Mouse (Mus musculus) testis, postnatal 10 days (tissue): ENCODE measurements around the gene Gabrb1.

ENCODE experiments used
- DNase-seq: peaks from one replicate; pipeline ENCODE4 v3.0.0; 2021; ENCODE audit warnings: low spot score

The Gabrb1 gene

DNA sequence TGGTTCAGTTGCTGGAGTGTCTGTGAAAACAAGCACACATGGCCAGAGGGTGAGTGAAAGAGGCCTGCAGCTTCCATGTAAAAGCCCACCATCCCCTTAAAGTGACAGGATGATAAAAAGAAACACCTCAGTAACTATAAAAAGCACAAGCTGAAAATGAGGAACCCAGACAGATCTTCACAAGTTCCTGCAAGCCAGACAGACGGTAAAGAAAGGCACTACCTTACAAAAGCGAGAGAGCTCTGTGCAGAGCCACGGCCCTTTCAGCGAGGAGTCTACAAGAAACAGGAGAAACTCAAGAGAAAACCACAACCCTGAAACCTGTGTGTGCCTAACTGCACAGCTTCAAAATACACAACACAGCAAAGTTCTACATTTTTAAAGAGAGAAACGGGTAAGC, 504.9 kb downstream of the Gabrb1 start:
- no peak for DNase-seq

DNA sequence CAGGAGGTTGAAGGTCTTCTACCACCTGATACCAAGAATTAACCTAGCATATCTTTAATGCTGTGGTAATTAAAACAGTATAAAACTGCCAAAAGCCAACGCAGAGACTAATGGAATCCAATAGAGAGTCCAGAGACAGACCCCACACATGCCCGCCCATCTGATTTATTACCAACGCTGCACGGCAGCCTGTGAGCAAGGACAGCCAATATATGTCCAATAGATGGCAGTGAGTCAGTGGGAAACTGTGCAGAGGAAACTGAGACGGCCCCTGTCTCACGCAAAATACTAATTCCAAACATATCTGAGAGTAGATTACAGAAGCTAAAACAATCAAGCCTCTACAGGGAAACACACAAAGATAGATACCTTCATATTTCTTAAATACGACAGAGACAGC, 506.5 kb downstream of the Gabrb1 start:
- DNase-seq = no peak

DNA sequence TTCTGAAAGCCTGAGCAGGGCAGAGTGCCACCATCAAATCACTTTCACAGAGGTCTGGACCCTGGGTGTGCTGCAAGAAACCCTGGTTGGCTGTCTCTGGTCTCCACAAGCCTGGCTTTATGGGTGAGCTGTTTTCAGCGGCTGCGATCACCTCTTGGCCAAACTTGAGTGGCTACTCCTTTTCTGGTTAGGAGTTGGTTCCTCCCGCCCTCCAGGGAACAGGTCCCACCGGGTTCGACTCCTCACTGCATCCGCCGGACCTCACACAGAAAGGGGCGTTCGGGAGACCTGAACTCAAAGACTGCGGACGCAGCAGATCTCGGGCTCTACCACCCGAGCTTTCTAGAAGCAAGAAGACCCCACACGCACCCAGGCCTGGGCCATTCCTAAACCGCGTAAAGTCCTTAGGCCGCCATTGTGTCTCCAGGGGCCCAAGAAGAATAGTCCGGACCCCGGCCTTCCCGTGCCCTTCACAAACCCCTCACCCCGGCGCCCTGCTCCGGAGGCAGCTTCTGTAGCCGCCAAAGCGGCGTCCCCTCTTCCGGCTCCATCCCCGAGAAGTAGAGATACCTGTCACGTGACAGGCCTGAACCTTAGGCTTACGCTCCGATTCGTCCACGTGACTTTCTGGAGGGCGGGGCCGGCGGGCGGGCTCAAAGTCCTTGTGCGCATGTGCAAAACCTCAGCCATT, 509.8 kb downstream of the Gabrb1 start, which contains the start of gene Commd8:
Gene Commd8, minus strand, starts transcription at position 596 of the 691 bp plus-strand sequence.
- peak; percentile 98 for DNase-seq

DNA sequence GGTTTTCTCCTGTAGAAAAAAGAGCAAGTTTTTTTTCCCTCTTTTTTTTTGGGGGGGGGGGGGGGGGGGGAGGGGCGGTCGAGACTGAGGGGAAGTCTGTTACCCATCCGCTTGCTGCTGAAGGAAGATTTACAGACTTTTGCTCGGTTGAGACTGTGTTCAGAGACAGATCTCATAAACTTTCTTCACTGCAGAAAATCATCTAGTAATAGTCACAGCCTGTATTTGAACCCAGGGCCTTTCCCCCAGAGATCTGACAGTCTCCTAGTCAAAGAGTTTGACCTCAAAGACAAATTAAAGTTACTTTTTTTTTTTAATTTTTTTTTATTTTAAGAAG, 510.3 kb downstream of the Gabrb1 start:
- no peak for DNase-seq

DNA sequence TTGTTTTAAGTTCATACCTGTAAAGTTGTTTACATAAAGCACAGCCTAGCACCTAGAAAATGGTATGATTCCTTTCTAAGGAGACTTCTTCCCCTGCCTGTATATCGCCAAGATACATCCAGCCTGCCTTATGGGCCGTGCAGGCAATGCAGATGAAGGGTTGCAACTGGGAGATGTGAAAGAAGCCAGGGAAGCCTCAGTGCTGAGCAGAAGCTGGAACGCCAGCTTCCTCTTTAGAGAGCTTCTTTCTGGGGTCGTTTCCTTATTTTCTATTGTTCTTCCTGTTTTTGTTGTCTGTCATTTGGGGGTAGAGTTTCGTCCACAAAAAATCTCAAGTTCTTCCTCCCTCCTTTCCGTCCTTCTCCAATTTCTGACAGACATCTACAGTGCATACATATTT, 512.2 kb downstream of the Gabrb1 start:
- DNase-seq = no peak

DNA sequence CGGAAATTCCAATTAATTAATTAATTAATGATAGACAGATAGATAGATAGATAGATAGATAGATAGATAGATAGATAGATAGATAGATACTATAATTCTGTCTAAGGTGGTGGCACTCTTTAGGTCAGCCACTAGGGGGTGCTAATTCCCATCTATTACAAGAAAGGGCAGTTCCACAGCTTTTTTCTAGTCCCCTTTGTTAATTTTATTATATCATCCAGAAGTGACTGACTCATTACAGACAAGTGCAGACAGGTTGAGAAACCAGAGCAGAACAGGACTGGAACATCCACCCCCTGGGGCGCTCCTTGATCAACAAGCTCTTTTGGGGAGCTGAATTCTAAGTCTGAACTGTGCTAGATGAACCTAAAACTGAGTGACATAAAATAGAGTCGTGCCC, 514.8 kb downstream of the Gabrb1 start:
- DNase-seq = peak; percentile 56

DNA sequence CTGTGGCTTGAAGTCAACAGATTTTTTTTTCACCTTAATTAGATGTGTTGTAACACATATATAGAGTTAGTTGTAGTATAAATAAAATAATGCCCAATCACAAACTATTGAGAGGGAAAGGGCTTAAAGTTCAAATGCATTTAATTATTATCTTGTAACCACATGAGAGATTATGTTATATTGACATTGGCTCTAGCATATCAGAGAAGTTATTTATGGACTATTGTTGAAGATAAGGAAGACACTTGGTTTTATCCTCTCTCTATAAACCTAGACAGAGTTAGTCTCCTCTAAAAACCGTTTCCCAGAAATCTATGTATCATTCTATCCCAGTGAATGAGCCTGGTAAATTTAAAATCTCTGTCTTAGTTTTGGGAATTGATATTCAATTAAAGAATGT, 515.6 kb downstream of the Gabrb1 start:
- no peak for DNase-seq

DNA sequence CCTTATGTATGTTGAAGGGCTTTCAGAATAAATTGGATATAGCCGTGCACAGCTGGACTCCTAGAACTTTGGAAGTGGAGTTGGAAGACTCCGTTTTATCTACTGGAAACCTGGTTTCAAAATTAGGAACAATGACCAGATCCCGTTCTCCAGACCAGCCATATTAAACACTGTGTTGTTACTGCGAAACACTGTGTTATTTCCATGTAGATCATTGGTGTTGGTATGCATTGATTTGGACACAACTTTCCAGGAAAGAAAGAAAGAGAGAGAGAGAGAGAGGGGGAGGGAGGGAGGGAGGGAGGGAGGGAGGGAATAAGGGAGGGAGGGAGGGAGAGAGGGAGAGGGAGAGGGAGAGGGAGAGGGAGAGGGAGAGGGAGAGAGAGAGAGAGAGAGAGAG, 517.1 kb downstream of the Gabrb1 start:
- no peak for DNase-seq

DNA sequence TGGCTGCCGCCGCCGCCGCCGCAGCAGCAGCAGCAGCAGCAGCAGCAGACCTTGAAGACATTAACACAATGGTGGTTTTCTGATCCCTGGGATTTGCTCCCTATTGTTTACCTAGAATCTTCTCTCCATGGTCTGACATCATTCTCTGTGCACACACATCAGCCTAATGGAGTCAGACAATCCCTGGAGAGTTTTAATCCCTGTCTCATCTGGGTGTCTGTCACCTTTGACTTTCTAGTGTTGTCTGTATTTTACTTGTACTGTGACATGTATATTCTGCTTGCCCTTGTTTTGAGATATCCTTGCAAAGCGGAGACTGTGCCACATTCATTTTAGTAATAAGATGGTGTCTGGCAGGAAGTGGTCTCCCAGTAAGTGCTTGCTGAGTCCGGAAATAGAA, 517.6 kb downstream of the Gabrb1 start:
- no peak for DNase-seq

DNA sequence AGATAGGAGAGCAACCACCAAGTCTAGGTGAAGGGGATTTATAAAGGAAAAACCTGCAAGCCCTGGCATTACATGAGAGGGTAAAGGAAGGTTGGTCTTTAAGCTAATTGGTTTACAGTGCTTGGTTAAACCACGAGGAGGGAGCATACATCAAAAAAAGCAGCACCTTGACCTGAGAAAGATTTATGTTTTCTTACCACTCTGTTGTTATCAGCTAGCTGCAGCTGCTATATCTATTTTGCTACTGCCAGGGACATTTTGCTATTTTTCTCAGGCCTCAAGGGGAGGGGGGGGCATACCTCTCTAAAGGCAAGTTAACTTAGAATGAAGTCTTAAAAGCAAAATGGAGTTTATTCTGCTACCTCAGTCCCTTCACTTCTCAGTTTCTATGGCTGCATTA, 523.3 kb downstream of the Gabrb1 start:
- no peak for DNase-seq

DNA sequence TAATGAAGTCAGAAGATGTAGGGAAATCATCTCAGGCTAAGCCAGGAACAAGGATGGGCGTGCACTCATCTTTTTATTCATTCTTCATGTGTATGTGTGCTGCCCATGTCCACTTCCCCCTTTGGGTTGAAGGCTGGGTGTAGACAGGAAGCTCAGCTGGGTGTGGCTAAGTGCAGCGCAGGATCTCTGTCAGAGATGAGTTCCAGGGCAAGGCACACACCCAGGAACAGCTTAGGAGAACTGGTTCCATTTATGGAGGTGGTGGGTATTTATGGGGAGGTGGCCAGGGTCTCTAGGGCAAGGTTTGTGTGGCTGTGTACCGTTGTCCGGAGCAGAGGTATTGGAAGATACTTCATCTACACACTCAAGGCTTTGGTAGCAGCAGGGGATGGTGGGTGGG, 524.9 kb downstream of the Gabrb1 start:
- no peak for DNase-seq

DNA sequence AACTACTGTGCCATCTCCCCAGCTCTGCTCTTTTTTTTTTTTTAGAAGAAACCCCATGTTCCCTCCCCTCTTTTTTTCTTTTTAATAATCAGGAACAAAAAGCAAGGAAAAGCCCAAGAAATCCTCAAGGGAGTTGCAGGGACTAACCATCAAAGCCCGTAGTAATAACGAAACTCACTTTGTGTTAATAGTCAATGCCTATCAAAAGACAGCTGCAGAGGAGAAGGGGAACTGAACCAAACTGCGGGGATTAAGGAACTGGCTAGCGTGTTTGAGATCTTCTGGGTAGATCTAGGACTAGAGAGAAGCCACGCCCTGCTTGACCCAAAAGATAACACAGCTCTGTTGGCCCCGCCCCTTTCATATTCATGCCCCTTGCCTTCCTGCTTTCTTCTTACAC, 526.0 kb downstream of the Gabrb1 start:
- DNase-seq = no peak

DNA sequence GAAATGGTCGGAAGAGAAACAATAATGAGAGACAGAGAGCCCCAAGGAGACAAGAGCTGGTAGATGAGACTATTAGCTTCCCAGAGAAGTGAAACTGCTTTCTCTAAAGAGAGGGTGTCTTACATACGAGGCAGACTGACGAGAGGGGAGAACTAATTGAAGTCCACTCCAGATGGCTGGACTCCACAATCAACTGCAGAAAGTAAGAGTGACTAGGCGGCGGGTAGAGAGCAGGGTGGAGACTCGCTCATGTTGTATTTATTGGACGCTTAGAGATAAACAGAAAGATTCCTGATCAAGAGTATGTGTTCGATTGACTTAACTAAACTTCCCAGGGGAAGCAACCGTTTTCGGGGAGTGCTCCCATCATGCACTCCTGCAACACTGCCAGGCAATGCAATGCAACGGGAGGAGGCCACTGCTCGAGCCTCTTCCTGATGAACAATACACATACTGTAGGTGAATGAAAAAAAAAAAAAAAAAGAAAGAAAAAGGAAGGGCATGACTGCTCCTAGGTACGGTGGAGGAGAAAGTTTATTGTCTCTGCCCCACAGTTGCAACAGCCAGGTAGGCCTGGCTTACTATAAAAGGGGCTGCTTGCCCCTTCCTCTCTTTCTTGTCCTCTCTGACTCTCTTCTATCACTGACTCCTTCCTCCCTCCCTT, 526.7 kb downstream of the Gabrb1 start:
- no peak for DNase-seq

DNA sequence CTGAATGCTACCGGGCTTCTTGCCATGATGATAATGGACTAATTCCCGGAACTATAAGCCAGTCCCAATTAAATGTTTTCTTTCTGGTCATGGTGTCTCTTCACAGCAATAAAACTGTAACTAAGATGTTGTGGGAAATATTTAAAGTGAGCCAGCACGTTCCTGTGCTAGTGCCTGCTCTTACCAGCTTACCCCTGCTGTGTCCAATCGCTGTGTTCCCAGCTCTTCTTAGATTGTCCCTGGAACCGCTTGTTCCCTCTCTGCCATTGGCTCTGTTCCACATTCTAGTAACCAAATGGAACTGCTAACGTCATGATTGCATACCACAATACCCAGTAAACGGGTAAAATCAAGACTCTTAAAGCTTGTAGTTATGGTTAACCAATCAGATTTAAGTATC, 533.2 kb downstream of the Gabrb1 start:
- no peak for DNase-seq

DNA sequence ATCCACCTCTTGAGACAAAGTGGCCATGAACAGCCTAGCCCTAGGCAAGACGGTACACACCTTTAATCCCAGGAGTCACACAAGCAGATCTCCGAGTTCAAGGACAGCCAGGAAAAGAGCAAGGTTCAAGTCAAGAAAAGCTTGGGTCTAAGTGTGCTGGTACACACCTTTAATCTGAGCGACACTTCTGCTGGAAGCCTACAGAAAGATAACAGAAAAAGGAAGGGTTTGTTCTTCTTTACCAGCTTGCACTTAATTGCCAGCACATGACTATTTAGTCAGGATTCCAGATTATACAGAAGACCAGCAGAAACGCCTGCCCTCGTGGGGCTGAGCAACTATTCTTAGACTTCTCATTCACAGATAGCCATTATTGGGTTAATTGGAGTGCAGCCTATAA, 534.0 kb downstream of the Gabrb1 start:
- no peak for DNase-seq

DNA sequence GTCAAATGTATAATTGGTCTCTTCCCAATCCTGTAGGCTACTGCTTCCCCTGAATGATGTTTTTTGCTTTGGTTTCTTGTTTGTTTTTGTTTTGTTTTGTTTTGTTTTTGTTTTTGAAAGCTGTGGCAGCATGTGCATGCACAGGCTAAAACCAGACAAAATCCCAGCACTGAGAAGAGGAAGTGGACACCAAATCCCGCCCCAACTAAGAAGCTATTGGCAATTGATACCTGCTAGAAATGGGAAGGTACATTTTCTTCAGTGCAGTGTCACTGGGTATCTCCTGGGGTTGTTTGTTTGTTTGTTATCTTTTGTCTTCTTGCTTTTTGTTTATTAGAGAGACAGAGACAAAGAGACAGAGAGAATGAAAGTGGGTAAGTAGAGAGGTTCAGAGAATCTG, 537.5 kb downstream of the Gabrb1 start:
- DNase-seq = no peak
